Mouse (Mus musculus) induced T-regulatory cell, adult 2 months (primary cell): ENCODE data around the gene Tspan33.
"Not testable (repeated sequence)": the region's sequence is repeated elsewhere in the genome, so short reads cannot be mapped to it uniquely, and the experiment has no call there.

ENCODE experiments used
- DNase-seq: peaks from one replicate; pipeline ENCODE4 v3.0.0-alpha.2; 2012; ENCODE audit warnings: low read depth

Tspan33 gene

GRCm38 (mm10) chr6:29693953-29694352 is at the start of gene Tspan33:
Gene Tspan33 (plus strand): TSS chr6:29694222.
- peak; percentile 85 for DNase-seq

GRCm38 (mm10) chr6:29649494-29650169 is 44.4 kb upstream of the Tspan33 start:
- DNase-seq: peak; percentile 89

GRCm38 (mm10) chr6:29650170-29650549 is 43.9 kb upstream of the Tspan33 start:
- DNase-seq: no peak

GRCm38 (mm10) chr6:29653271-29653670 is 40.8 kb upstream of the Tspan33 start:
- no peak for DNase-seq

GRCm38 (mm10) chr6:29658626-29659475 is 35.2 kb upstream of the Tspan33 start:
- DNase-seq: no peak

GRCm38 (mm10) chr6:29659964-29660363 is 34.1 kb upstream of the Tspan33 start:
- DNase-seq: no peak

GRCm38 (mm10) chr6:29660662-29661307 is 33.2 kb upstream of the Tspan33 start:
- DNase-seq: no peak

- DNase-seq: no peak
Measured at GRCm38 (mm10) chr6:29667266-29667665, 26.8 kb upstream of the Tspan33 start.

- no peak for DNase-seq
Measured at GRCm38 (mm10) chr6:29671741-29672140, 22.3 kb upstream of the Tspan33 start.

- no peak for DNase-seq
Measured at GRCm38 (mm10) chr6:29672563-29673411, 21.2 kb upstream of the Tspan33 start.

GRCm38 (mm10) chr6:29673739-29674138 is 20.3 kb upstream of the Tspan33 start:
- no peak for DNase-seq

- not testable (repeated sequence) for DNase-seq
Measured at GRCm38 (mm10) chr6:29679947-29680550, 14.0 kb upstream of the Tspan33 start.

- no peak for DNase-seq
Measured at GRCm38 (mm10) chr6:29681853-29682252, 12.2 kb upstream of the Tspan33 start.

- DNase-seq: no peak
Measured at GRCm38 (mm10) chr6:29684686-29685085, 9.3 kb upstream of the Tspan33 start.

- DNase-seq: no peak
Measured at GRCm38 (mm10) chr6:29685952-29686351, 8.1 kb upstream of the Tspan33 start.

GRCm38 (mm10) chr6:29689458-29689857 is 4.6 kb upstream of the Tspan33 start:
- no peak for DNase-seq

GRCm38 (mm10) chr6:29694375-29695289 is 610 bp downstream of the Tspan33 start:
- peak; percentile 8 for DNase-seq

- no peak for DNase-seq
Measured at GRCm38 (mm10) chr6:29695290-29695674, 1.3 kb downstream of the Tspan33 start.

GRCm38 (mm10) chr6:29695975-29696374 is 2.0 kb downstream of the Tspan33 start:
- no peak for DNase-seq

GRCm38 (mm10) chr6:29697139-29697538 is 3.1 kb downstream of the Tspan33 start:
- DNase-seq: no peak
